Mouse (Mus musculus) erythroblast, embryonic 14.5 days (primary cell): ENCODE results near the gene Kctd13.

Experiments used
- GATA1 ChIP-seq: IDR thresholded peaks from 2 replicates; pipeline ENCODE4 v1.6.1; 2012; ENCODE audit warnings: low read length, inconsistent platforms, mixed read lengths
- TAL1 ChIP-seq: IDR thresholded peaks from 3 replicates; pipeline ENCODE4 v1.6.1; 2012; ENCODE audit warnings: low read length, inconsistent platforms, mixed read lengths

GRCm38 (mm10) chr7:126914844-126915243 lies 13.8 kb upstream of the Kctd13 start:
- no peak for TF ChIP-seq GATA1
- no peak for TF ChIP-seq TAL1
